Mouse (Mus musculus) right cerebral cortex, adult 18-20 months (tissue): ENCODE measurements around the gene Sel1l3.

Experiments
- DNase-seq: peaks from one replicate; pipeline ENCODE4 v3.0.0; 2022; ENCODE audit warnings: mixed read lengths

The Sel1l3 gene

DNA sequence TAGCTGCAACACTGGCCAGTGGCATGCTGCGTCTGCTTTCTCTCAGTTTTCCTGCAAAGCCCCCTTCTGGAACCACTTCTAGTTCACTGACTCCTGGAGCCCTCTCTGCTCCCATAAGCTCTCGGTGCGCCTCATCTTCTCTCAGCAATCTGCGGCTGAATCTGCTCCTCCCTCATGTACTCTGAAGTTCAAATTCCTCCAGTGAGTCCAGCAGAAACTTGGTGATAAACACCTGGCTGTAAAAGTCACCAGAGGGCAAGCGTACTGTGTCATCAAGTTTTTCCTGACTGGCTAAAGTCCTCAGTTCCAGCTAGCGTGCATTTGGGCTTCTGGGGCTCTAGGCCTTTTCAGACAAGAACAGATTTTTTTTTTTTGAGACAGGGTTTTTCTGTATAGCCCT, 139.2 kb downstream of the Sel1l3 start:
- no peak for DNase-seq

DNA sequence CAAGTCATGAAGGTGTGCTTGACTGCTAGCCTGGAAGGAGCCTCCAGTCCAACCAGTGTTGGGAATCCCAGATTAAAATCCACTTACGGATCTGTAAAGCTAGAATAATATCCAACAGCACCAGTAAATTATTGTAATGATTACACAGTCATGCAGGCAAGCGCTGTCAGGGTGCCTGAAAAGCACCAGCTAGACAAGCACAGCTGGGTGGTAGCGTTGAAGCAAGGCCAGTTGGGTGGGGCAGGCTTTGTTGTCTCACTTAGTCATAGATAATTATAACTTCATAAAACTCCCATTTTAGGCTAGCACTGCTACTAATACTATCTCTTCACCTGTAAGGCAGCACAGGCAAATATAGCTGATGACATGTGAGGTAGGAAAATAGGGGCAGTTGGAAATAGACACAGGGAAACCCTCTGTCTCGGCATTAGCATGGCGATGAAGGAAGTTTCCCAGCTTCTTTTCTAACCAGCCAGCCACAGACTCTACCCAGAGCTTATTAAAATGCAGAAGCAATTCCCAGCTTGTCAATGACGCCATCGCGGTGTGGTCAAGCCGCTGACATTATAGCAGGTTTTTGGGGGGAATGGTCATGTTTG, 152.1 kb downstream of the Sel1l3 start:
- no peak for DNase-seq
